Mouse (Mus musculus): Measurements from ENCODE around the gene Vash1. TPM values are rescaled to one million over a fixed set of nuclear protein-coding genes. Genes with fewer than 3 reads are reported as not detected.

The Vash1 gene
- polyA plus RNA-seq, 1 experiment from 2014 or later = 39.1 TPM

DNA sequence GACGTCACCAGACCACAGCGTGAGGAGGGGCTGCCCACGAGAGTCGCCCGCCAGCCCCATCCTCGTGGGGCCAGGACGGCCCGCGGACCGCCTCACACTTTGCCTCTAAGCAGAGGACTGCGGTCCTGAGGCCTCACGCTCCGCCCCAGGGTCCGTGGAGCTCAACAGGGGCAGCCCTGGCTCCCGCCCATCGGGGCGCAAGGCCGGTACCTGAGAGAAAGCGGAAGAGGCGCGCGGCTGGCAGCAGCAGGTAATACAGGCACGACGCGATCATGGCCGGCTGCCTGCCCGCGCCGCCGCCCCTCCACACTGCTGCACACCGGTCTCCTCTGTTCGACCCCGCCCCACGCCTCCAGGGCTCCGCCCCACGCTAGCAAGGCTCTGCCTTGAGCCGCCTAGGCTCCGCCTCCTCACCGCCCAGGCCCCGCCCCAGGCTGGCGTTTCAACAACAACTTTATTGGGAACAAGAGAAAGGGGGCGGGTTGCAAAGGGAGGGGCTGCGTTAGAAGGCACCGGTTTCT, 47.7 kb downstream of the Vash1 start, which contains the start of gene Angel1:
Gene Angel1 (minus strand): TSS at position 341 of the 521 bp plus-strand sequence.
- Histone ChIP-seq H3K9ac (peak within 1 kb of the TSS; percentile 73), H3K27me3 (replicated peaks) (no peaks in the 10 kb centered on the region), H3K9me3 (no peaks in the 10 kb centered on the region), H3K4me2 (replicated peaks) (peak within 1 kb of the TSS; percentile 93), H3K36me3 (peaks cover 2% of the 10 kb centered on the region; the same call in 1 of the 2 replicates), H3K4me1 (peaks cover 6% of the 10 kb centered on the region; the same call in 1 of the 2 replicates), H3K4me3 (peak within 1 kb of the TSS; percentile 74), H3K27ac (no peak within 1 kb of the TSS)
- peak; percentile 98 for ATAC-seq (ENCODE audit: low FRiP score, low read depth)
- under 1% methylated on average over 44 of the region's 44 CpGs for WGBS

DNA sequence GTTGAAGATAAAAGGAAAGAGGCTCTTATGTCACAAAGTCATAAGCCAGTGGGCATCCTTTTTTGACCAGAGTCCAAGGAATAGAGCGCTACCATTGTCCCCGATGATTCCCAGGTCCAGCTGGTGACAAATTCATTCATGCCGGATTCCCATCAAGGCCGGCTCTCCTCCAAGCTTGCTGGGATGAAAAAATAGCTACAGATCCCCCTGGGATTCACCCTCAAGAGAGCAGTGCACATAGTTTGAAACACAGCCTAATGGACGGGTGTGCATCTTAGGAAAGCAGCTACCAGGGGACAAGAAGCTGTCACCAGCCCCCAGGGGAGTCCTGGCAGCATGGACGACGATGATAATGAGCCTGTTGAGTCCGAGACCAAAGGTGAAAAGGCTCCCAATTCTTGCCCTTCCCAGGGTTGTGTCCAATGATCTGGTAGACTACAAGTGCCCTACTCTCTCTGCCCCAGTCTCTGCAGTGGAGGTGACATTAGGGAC, 55.9 kb downstream of the Vash1 start, which contains the start of gene Lrrc74a:
Gene Lrrc74a (plus strand): TSS at position 51 of the 492 bp plus-strand sequence.
- Histone ChIP-seq H3K4me3 (no peak within 1 kb of the TSS), H3K27ac (no peak within 1 kb of the TSS), H3K9ac (no peak within 1 kb of the TSS), H3K9me3 (no peaks in the 10 kb centered on the region), H3K27me3 (replicated peaks) (no peaks in the 10 kb centered on the region), H3K36me3 (no peaks in the 10 kb centered on the region), H3K4me2 (replicated peaks) (no peak within 1 kb of the TSS), H3K4me1 (no peaks in the 10 kb centered on the region)
- WGBS = 86% methylated on average over 8 of the region's 8 CpGs
- ATAC-seq (ENCODE audit: low FRiP score, low read depth) = no peak

Other genes starting within 250 kb of the Vash1 start
- 15.6 and 18.1 TPM in 2 replicates for gene Angel1, start 47.8 kb downstream of the Vash1 start, polyA plus RNA-seq (2016; fragmentation: Nextera tagmentation; extraction: Ambion mirVana)
- not detected in 2 replicates for gene Lrrc74a, start 55.7 kb downstream of the Vash1 start, polyA plus RNA-seq (2016; fragmentation: Nextera tagmentation; extraction: Ambion mirVana)
- 57.2 and 61.9 TPM in 2 replicates for gene Irf2bpl, start 206.1 kb downstream of the Vash1 start, polyA plus RNA-seq (2016; fragmentation: Nextera tagmentation; extraction: Ambion mirVana)

All from neural tube, embryonic 12.5 days (tissue).